Mouse (Mus musculus) induced T-regulatory cell, adult 2 months (primary cell): ENCODE measurements around the gene Slc22a2.
A peak's percentile ranks its signal among the peaks of the same experiment; 100 is the strongest.
"Not testable (repeated sequence)": the region's sequence is repeated elsewhere in the genome, so short reads cannot be mapped to it uniquely, and the experiment has no call there.

Experiments
- DNase-seq: peaks from one replicate; pipeline ENCODE4 v3.0.0-alpha.2; 2012; ENCODE audit warnings: low read depth

The Slc22a2 gene

DNA sequence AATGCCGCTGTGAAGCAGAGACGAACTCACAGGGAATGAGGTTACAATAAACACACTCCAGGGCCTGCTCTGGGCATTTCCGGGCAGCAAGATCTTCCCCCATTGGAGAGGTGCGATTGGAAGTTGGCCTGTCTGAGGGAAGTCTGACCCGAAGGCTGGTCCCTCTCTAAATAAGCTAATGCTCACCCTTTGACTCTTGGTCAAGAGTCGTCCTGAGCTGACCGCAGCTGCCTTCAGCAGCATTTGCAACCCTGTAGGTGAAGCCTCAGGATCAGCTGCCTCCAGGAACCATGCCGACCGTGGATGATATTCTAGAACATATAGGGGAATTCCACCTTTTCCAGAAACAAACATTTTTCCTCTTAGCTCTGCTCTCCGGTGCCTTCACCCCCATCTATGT, at the start of gene Slc22a2:
TSS of gene Slc22a2 (plus strand) at position 142 of the 400 bp plus-strand sequence.
- DNase-seq: no peak

DNA sequence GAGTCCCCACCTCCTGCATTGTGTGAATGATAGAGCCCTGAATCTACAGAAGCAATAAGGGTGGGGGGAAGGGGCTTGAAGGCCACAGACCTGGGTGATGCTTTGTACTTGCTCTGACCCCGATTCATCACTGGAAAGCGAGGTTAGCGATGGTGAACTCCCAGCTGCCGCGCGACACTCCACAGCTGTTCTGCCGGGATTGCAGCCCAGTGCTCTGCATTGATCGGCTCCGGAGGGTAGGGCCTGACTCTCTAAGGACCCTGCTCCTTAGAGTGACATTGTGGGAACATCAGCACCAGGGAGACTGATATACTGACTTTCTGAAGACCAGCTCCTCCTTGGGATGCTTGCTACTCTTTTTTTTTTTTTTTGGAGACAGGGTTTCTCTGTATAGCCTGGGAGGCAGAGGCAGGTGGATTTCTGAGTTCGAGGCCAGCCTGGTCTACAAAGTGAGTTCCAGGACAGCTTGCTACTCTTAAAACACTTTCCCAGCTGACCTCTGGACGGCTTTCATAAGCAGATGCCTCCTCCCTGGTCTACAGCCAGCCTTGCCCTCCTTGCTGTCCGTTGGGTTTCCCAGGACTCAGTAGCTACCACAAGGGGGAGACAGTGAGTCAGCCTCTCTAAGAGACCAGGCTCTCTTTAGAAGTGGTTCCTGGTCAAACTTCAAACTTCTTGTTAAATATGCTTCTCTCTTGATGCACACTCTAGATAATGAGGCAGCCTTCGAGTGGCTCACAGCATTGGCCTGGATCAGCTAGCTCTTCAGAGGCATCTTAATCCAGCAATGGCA, 49.4 kb upstream of the Slc22a2 start:
- peak; percentile 84 for DNase-seq

DNA sequence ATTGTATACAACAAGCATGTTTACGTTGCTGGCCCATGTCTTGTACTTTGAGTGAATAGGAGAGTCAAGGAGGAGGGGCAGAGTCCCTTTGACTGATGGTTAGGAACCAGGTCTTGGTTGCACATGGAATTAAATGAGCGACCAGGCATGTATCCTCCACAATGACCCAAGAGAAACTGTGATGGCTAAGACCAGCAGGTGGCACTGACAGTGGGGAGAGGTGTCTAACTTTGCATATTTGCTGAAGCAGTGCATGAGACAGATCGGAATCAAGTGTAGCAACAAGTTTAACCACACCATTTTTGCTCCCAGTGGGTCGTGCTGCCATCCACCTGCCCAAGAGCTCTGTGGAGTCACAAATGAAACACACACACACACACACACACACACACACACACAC, 21.7 kb upstream of the Slc22a2 start:
- no peak for DNase-seq

DNA sequence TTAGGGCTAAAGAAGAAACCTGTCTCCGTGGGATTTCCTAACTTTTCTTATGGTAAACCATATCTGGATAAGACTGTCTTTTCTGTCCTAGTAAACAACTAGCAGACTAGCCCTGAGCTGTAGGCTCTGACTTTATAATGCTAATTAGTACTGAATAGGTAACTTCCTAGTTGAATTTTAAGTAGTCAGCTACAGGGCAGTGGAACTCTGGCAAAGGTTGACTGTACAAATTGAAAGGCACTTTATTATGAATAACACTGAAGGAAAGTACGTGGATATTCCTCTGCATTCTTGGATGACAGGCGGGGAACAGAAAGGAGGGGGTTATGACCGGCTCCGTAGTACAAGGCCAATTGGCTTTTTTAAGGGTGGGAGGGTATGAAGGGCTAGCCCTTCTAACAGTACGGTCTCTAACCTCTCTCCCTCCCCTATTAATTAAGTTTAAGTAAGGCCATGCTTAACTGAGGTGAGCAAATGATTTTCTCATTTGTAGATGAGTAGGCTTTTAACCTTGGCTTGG, 19.4 kb upstream of the Slc22a2 start:
- not testable (repeated sequence) for DNase-seq

DNA sequence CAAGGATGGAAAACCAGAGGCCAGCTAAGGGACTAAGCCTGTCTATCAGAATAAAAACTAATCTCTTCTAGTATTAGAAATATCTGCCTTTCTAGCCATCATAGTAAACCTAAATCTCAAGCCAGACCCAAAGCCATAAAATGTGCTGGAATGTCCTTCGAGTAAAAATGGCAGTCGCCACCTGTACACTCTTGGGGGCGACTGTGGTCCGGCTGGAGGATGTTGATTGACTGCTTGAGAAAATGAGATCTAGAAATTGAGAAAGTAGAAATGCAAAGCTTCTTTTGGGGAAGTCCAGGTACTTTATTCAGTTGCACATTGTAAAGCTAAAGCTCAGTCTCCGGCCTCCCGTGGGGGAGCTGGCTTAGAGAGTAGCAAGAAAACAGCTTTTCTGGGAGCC, 18.5 kb upstream of the Slc22a2 start:
- no peak for DNase-seq

DNA sequence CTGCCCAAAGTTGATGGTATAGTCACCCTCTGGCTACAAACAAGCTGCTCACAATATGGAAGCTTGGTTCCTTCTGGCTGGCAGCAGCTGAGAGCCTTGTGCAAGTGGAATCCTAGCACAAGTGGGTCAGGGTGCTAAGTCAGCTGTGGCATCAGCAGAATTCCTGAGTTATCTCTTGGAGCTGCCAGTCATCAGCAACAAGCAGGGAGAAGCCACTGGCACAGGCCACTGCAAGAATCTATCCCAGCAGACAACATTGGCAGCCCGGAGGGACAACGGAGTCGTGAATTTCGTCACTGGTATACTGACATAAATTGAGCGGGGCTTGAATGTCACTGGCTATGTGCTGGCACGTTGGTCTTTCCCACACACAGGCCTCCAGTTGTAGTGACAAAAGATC, 12.6 kb upstream of the Slc22a2 start:
- DNase-seq: no peak

DNA sequence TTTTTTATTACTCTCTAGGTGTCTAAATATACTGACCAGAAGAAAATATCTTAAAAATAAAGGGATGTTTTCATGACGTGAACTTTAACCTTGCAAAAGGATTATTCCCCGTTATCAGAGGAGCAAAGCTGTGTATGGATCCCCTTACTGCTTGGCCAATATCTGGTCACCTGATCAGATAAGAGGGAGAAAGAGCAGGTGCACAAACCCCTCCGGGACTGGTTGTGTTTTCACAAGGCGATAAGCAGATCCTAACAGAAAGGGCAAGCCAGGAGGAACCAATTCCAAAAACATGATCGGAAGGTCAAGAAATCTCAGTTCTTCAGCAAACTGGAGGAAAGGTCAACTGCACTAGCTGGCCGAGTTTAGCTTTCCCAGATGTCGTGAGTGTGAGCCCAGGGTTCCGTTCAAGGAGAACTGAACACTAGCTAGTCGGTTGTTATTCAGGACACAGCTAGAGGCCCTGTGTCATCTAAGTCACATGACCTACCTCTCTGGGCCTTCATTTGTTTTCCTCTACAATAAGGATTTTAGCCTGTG, 11.9 kb upstream of the Slc22a2 start:
- DNase-seq: no peak

DNA sequence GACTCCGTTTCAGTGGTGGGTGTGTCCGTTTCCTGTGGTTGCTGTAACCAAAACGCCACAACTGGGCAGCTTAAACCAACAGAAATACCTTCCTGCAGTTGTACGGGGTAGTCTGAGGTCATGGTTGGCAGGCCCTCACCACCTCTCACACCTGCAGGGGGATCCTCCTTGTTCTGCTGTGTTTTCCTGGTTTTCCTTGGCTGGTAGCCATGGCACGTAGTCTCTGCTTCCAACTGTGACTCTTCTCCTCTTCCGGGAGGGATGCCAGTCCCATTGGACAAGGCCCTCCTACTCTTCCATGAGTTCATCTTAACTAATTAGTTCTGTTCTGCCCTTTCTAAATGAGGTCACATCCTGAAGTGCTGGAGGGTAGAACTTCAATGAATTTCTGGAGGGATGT, 8.5 kb upstream of the Slc22a2 start:
- DNase-seq: no peak

DNA sequence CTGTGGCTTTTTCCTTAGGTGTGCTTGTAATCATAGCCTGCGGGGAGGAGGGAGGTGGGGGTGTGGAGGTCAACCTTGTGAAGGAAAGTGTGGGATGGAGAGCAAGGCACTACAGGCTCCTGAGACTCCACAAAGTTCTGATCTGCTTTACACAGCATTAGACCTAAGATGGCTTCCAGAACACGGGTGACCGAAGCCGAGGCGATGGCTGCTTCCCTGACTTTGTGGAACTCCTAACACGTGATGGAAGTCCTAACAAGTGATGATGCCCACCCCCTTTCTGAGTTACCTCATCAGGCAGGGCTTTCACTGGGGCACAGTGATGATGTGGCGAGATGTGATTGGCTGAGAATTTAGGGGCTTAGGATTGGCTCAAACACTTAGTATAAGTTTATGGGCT, 6.8 kb upstream of the Slc22a2 start:
- no peak for DNase-seq

DNA sequence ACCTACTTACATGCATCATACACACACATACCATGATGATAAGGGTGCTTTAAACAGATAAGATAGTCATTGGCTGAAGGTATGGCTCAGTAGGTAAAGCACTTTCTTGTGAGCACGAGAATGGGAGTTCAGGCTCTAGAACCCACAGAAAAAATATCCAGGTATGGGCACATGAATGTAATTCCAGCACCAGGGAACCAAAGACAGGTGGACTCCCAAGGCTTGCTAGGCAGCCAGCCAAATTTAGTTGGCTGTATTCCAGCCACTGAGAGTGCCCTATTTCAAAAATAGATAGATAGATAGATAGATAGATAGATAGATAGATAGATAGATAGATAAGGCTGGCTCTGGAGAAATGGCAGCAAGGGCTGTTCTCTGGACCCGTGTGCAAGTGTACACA, 1.4 kb downstream of the Slc22a2 start:
- DNase-seq: no peak

DNA sequence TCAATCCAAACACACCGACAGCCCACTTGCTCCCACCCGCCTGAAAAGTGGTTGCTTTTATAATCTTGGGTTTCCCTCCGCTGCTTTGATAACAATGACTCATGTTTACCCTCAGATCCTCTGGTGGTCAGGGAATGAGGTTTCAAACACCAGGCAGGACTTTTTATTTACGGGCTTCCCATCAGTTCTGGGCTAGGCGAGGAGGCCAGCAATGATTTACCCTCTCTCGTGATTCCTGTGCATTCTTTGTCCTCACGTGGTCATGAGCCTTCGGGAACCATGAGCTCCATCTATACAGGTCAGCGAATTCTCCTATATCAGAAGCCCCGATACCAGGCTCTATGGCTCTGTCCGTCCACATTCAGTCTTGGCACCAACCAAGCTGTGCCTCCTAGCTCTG, 3.0 kb downstream of the Slc22a2 start:
- DNase-seq: no peak

DNA sequence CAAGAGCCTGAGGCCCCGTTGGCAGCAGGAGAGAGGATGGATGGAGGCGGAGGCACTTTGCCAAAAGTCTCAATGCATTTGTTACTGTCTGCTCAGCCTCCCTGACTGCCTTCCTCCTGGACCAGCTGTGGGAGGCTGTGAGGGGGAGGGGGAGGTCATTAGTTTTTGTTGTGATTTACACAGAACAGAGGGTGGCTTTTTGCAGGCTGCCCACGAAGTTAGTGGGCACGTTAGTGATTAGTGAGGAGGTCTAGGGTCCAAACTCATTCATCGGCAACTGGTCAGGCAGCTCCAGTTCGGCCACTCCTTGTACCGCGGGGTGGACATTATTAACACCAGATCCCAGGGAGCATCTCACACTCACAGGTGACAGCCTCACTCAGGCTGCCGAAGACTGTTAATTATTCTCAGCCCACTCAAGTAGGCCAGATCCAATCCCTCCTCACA, 4.9 kb downstream of the Slc22a2 start:
- DNase-seq: no peak

DNA sequence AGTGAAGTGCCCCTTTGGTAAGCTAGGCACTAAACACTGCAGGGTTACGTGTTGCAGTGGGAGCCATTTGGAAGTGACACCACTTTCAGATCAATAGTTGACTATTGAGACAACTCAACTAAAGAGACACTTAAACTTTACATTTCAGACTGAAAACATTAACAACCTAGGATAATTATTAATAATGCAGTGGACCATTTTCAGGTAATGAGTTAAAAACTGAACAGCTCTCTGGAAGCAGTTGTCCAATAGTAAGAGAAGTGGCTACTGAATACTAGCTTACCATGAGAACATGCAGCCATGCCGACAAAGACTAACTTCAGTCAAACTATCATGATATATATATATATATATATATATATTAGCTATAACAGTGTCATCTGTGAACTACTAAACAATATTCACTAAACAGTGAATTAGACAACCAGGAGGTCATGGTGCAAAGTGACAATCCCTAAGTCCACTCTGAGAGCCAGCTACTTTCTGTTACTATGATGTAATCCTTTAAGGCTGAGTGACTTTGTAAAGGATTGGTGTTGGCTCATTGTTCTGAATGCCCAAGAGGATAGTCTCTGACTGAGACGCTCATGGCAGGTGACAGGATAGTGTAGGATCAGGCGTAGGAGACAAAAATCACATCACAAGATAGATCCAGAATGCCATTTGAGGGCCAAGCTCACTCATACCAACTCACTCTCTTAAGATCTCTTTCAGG, 7.1 kb downstream of the Slc22a2 start:
- DNase-seq: no peak

DNA sequence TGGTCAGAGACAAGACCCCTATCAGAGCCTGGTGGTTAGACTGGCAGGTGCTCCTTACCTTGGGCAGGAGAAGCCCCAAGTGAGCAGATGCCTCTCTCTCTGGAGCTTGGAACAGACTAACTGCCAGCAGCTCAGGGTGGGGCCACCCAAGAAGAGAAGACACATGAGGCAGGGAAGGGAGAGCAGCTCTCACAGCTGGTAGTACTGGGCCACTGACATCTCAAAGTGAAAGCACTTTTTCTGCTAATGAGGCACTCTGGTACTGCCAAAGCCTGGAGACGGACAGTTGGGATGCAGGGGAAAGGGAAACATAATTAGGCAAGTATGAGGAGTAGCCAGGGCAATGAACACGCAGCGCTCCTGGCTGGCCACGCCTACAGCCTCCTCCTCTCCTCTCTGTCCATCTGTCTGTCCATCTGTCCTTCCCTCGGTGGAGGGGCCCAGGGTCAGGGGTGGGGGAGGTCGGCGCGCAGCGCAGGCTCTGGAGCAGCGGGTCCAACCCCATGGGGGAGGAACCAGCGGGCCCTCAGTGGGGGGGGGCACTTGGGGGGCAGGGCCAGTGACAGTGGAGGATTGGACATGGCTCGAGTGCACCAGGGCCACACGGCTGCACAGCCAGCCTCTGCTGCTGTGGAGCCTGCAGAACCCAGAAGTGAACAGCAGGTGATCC, 12.0 kb downstream of the Slc22a2 start:
- no peak for DNase-seq

DNA sequence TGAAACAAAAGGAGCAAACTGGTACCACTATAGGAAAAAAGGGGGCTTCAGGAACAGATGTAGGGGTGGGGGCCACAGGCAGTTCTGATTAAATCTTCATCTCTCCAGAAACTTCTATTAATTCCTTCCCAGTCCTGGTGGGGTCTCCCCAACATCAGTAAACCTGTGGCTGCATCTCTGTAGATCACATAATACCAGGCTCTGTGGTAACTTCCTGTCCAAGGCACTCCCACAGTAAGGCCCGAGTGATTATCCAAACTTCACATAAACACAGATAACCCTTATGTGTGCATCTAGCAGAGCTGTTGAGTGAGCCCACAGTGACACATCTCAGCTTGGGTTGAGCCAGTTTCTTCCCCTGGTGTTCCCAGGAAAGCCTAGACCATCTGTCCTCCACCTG, 22.7 kb downstream of the Slc22a2 start:
- DNase-seq: peak; percentile 12

DNA sequence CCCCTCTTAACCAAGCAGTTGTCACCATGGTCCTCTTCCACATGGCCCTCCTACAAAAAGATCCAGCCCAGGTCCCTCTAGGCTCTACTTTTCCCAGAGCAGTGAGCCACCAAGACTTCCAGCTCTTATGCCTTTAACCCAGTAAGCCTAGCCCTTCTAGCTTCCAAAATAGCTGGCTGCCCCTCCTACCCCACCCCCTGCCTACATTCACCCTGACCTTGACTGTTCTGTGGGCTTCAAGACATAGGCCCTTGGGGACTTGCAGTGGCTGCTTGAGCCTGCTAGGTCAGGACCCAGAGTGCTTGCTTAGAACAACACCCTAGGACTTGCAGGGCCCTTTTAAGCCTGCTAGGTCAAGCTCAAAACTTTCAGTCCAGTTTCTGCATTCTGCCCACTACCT, 23.3 kb downstream of the Slc22a2 start:
- DNase-seq: no peak

DNA sequence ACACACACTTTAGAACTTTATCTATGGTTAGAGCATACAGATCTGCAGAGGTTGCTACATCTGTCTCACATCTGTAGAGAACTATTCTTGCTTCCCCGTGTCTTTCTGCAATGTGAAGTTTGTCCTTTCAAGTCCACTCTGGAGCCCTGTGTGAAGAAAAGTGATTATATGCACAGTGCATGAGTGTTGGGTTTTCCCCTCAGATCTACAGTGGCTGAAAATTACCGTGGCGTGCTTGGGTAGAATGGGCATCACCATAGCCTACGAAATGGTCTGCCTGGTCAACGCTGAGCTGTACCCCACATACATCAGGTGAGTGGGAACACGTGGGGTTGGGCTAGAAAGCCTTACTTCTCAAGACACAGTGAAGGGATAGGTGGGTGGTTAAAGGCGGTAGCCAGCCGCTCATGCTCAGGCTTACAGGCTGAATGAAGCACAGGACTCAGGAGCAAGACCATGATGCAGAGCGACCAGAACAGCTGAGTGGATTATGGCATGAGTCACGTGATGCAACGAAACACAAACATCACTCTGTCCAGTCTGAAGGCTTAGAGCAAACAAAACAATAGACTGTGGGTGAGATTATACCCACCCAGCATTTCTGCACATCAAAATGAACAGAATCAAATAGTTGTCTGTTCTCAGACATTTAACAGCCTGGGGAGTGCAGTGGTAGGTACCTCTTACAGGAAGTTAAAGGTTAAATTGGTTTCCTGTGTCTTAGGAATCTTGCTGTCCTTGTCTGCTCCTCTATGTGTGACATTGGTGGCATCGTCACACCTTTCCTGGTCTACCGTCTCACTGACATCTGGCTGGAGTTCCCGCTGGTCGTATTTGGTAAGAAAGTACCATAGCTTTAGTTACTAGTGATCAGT, 30.8 kb downstream of the Slc22a2 start:
- peak; percentile 20 for DNase-seq

DNA sequence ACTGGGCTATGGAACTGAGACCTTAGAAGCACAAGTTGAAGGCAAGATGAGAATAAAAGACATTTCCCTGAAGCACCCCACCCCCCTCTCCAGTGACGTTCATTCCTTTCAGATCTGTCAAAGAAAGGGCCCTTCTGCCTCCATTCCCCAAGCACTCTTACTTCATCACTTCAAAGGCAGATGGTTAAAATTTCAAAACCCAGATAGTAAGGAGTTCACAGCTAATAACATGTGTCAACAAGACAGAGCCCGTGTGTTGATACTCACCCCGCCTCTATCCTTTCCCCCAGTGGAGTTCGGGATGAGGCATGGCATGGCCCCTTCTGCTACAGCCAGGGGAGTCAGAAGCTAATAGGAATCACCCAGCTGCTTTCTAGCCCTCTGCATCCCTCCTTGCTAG, 31.5 kb downstream of the Slc22a2 start:
- DNase-seq: no peak

DNA sequence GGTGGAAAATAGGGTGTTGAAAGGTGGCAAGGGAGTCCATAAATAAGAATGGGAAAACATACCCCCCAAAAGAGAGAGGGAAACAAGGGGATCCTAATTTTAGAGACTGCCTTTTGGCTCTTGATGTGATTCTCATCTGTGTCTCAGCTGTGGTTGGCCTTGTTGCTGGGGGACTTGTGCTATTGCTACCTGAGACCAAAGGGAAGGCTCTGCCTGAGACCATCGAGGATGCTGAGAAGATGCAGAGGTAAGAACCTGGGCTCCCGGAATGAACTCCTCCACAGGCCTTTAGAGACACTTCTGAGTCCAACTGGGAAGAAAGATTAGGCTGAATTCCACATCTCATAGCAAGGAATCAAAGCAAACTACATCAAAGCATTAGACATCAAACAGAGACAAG, 35.7 kb downstream of the Slc22a2 start:
- no peak for DNase-seq

DNA sequence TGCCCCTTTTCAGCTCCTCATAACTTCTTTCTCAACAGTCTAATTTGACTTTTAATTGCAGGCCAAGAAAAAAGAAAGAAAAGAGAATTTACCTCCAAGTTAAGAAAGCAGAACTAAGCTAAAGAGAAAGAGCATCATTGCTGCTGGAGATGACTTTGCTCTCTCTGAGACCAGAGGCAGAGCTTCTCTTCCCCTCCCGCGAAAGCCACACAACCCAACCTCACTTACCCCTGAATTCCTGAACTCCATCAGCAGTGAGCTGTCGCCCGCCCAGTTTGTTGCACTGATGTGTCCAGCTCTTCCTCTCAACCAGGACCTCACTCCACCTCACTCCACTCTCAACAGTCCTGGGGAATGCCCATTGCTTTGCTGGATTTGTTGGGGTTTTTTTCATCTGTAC, 44.1 kb downstream of the Slc22a2 start:
- no peak for DNase-seq

DNA sequence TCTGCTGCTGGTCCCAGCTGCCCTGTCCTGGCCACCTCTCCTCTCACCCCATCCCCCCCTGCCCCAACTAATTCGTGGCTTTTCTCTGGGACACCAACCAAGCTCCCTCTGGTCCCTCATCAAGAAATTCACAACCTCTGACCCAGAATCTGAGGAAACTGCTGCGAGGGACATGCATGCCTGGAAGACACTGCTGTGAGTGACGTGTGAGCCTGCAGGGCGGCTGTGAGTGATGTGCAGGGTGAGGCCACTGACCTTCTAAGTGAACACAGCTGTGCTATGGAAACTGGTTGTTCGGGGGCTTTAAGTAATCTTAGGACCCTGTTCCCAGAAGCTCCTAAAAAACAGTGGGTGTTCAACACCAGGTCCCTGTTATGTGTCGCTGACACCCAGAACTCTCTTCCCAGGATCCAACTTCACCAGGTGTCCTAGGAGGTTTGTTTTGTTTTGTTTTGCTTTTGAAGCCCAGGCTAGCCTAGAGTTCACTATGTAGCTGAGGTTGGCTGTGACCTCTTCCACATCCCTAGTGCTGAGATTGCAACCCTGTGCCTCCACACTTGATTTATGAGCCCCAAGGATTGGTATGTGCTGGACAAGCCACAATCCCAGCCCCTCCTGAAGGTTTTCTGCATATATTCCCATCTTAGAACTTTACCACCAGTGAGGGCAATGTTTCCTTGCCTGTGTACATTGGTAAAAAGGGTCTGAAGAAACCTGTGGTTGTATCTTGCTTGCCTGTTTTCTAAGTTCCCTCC, 47.2 kb downstream of the Slc22a2 start:
- DNase-seq: no peak
